Mouse (Mus musculus) ES-Bruce4 (cell line): ENCODE measurements around the gene Setdb1. TPM values are rescaled to one million over a fixed set of nuclear protein-coding genes. Genes with fewer than 3 reads are reported as not detected.
"Not testable (repeated sequence)": the region's sequence is repeated elsewhere in the genome, so short reads cannot be mapped to it uniquely, and the experiment has no call there.

Source experiments
- H3K27ac ChIP-seq: 2 replicates; pipeline ENCODE4 v1.5.1; 2012; ENCODE audit warnings: low read length, inconsistent platforms; ENCODE audit not compliant: insufficient read depth
- H3K27me3 ChIP-seq: 2 replicates; pipeline ENCODE4 v1.6.1; 2012; ENCODE audit warnings: mild to moderate bottlenecking, low read length, inconsistent platforms; ENCODE audit not compliant: control insufficient read depth, poor library complexity, insufficient read depth, severe bottlenecking
- H3K36me3 ChIP-seq: 2 replicates; pipeline ENCODE4 v1.6.1; 2012; ENCODE audit warnings: inconsistent platforms, mild to moderate bottlenecking, low read length, moderate library complexity; ENCODE audit not compliant: control insufficient read depth, poor library complexity, insufficient read depth, severe bottlenecking
- H3K4me1 ChIP-seq: one replicate; pipeline ENCODE4 v1.8.1; 2011; ENCODE audit warnings: low read length; ENCODE audit not compliant: control insufficient read depth, insufficient read depth
- H3K4me3 ChIP-seq: 2 replicates; pipeline ENCODE4 v1.5.1; 2011; ENCODE audit warnings: low read depth, mild to moderate bottlenecking, low read length
- H3K9ac ChIP-seq: 2 replicates; pipeline ENCODE4 v1.6.1; 2012; ENCODE audit warnings: low read depth, mild to moderate bottlenecking, inconsistent platforms; ENCODE audit not compliant: poor library complexity, severe bottlenecking
- H3K9me3 ChIP-seq: replicated peaks from 2 replicates; pipeline ENCODE4 v1.6.1; 2012; ENCODE audit warnings: mild to moderate bottlenecking, low read length, inconsistent platforms; ENCODE audit not compliant: control insufficient read depth, poor library complexity, insufficient read depth, severe bottlenecking
- CTCF ChIP-seq: IDR thresholded peaks from one replicate; pipeline ENCODE4 v1.8.1; 2011; ENCODE audit warnings: low read depth, low read length
- EP300 ChIP-seq: IDR thresholded peaks from 2 replicates; pipeline ENCODE4 v1.6.1; 2011; ENCODE audit warnings: low read depth, low read length; ENCODE audit not compliant: insufficient read depth
- POLR2A ChIP-seq: IDR thresholded peaks from one replicate; pipeline ENCODE4 v1.8.1; 2011; ENCODE audit warnings: low read length; ENCODE audit not compliant: insufficient read depth
- polyA plus RNA-seq: library from polyadenylated mRNA; stranded (reverse); fragments of >200 nt; gene quantifications from 2 replicates; pipeline ENCODE4 v1.2.4, GENCODE M21; 2011; ENCODE audit warnings: low read depth; ENCODE audit not compliant: missing spikeins, insufficient read depth, insufficient read length

The Setdb1 gene
- polyA plus RNA-seq = 67.9 and 73.3 TPM in 2 replicates

DNA sequence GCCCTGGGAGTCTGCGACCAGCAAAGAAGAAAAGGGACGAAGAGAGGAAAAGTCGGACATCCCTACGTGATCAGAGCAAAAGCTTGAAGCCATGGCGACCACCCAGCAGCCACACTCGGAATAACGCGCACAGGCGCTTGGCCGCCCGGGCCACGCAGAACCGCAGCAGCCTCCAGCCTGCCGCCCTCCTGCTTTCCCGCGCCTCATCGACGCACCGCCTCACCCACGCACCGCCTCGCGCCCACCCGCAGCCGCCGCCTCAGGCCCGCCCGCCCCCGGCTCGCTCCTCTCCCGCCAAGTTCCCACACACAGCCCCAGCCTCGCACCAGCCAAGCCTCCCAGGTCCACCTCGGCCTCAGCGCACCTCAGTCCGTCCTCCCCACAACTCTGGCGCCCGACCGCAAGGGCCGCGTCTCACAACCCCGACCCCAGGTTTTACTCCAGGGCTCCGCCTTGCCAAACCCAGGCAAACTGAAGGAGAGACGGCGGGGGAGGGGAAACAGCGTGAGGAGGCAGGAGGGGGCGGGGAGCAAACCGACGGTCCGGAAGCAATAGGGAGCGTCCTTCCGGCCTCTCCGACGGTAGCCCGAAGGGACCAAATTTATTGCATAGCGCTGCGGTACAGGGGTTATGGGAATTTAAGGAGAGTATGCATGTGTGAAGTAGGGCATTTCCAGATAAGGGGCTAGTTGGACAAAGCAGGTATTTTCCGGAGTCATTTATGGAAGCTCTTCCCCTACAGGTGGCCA lies at the start of gene Setdb1:
Setdb1 (minus strand) TSS at position 502 of the 749 bp plus-strand sequence.
- not testable (repeated sequence) for H3K27me3 ChIP-seq, H3K4me1 ChIP-seq, H3K9me3 ChIP-seq
- Histone ChIP-seq H3K9ac (peak within 1 kb of the TSS; percentile 86), H3K27ac (peak within 1 kb of the TSS; percentile 3; the same call in 1 of the 2 replicates), H3K4me3 (peak within 1 kb of the TSS; percentile 98), H3K36me3 (peaks cover 20% of the 10 kb centered on the region)
- TF ChIP-seq EP300 = 0 out of 2 replicates have a peak, but pooled peaks have one; percentile 43

DNA sequence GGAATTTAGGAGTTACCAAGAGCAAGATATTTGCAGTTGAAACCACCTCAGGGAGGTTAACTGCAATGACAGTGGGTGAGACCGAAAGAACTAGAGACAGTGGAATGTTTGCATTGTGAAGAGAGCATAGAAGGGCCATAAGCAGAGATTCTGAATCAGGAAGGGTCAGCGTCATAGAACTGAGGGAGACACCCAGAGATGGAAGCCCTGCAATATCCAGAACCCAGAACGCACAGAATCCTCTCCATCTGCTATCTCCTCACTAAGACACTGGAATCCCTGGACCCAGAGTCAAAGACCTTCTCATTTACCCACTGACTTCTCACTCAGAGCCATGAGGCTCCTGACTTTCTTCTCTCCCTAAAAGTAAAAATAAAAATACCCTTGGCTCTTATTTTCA lies 45.7 kb upstream of the Setdb1 start, which contains the start of gene 4930558C23Rik:
4930558C23Rik (minus strand) TSS at position 101 of the 400 bp plus-strand sequence.
- no peaks in the 10 kb centered on the region; the same call in 1 of the 2 replicates for H3K9me3 ChIP-seq
- H3K9ac ChIP-seq = no peak within 1 kb of the TSS; the same call in 1 of the 2 replicates
- no peak within 1 kb of the TSS for H3K4me3 ChIP-seq
- peaks cover 8% of the 10 kb centered on the region for H3K4me1 ChIP-seq
- H3K27ac ChIP-seq = peak within 1 kb of the TSS; percentile 94
- TF ChIP-seq CTCF (no peak), EP300 (no peak), POLR2A (no peak)
- no peaks in the 10 kb centered on the region for H3K36me3 ChIP-seq
- no peaks in the 10 kb centered on the region for H3K27me3 ChIP-seq

DNA sequence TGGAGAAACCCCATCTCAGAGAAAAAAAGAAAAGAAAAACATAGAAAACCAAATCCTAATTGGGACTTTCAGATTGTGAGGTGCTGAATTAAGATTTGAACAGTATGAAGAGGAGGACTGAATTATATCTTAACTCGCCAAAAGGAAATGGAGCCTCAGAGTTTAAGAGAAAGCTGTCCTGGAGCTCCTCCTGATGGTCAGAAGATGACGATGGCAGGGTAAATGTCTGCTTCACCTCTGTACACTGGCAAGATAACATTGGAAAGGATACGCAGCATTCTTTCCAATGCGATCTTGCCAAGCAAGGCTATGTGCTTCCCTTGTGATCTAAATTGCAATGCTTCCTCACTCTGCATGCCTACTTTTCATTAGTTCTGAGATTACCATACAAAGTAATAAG lies 37.4 kb upstream of the Setdb1 start:
- H3K9me3 ChIP-seq = peaks cover 8% of the 10 kb centered on the region
- no peaks in the 10 kb centered on the region; the same call in 1 of the 2 replicates for H3K27me3 ChIP-seq
- no peak for TF ChIP-seq CTCF
- no peak for TF ChIP-seq EP300
- TF ChIP-seq POLR2A = no peak
- no peaks in the 10 kb centered on the region for H3K36me3 ChIP-seq
- no peaks in the 10 kb centered on the region for H3K4me1 ChIP-seq
- no peak overlapping the region for H3K9ac ChIP-seq
- H3K27ac ChIP-seq = no peak overlapping the region
- no peak overlapping the region for H3K4me3 ChIP-seq

DNA sequence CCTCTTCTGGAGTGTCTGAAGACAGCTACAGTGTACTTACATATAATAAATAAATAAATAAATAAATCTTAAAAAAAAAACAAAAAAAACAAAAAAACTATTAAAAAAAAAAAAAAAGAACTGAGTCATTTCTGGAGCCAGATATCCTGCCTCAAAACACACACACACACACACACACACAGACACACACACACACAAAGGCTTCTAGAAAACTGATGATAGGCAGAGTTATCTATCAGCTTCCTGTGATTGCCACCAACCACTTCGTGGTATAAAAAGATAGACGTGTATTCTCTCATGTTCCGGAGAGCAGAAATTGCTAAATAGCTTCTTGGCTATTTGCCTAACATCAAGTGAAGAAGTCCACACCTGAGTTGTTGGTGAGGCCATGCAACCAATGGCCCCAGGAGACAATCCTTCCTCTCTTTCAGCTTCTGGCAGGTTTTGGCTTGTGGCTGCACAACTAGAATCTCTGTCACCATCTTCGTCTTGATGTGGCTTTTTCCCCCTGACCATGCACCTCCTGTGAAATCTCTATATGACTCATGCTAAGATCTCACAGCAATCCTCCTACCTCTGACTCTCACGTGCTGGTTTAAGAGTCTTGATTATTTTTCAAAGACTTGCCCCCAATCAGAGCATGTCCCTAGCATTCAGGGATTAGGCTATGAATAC lies 28.5 kb upstream of the Setdb1 start:
- H3K9ac ChIP-seq = no peak overlapping the region
- no peaks in the 10 kb centered on the region for H3K27me3 ChIP-seq
- no peak overlapping the region for H3K4me3 ChIP-seq
- no peaks in the 10 kb centered on the region for H3K4me1 ChIP-seq
- no peak overlapping the region for H3K27ac ChIP-seq
- no peak for TF ChIP-seq POLR2A
- TF ChIP-seq CTCF = no peak
- no peak for TF ChIP-seq EP300
- no peaks in the 10 kb centered on the region for H3K36me3 ChIP-seq
- peaks cover 5% of the 10 kb centered on the region; the same call in 1 of the 2 replicates for H3K9me3 ChIP-seq

DNA sequence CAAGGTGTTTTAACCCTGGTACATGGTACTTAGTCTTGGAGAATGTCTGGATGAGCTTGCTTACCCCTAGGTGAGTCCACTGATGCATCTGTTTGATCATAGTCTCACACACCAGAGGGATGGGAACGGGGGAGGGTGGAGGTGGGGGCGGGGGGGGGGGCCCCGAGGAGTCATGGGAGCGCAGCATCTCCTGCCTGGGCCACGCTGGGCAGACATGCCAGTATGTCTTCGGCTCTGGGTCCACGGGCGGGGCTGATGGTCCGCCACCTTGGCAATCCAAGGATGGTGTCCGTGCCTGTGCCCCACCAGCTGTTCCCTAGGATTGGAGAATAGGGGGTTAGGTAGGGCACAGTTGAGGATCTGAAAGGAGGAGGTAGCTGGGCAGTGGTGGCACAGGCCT lies 16.2 kb upstream of the Setdb1 start:
- H3K9me3 ChIP-seq = peaks cover 16% of the 10 kb centered on the region
- no peak overlapping the region for H3K9ac ChIP-seq
- no peak overlapping the region for H3K27ac ChIP-seq
- no peak overlapping the region for H3K4me3 ChIP-seq
- H3K27me3 ChIP-seq = no peaks in the 10 kb centered on the region
- H3K36me3 ChIP-seq = no peaks in the 10 kb centered on the region
- TF ChIP-seq CTCF (no peak), POLR2A (no peak), EP300 (no peak)
- H3K4me1 ChIP-seq = no peaks in the 10 kb centered on the region

DNA sequence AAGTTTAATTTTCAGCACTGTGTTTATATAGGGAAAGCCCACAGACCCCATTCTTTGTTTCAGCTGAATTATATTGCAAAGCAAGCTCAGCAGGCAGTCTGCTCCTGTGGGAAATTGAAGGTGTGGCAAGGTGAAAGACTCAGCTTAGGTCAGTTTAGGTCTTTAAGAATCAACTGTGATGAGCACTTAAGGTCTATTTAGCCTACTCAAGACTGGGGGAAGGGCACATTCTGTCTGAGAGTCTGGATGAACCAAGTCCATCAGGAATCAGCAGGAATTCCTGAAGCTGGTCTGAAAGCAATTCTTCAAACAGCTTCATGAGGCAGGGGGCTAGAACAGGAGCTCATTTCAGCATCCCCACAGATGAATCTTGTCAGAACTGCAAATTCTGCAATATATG lies 13.1 kb upstream of the Setdb1 start:
- H3K36me3 ChIP-seq = no peaks in the 10 kb centered on the region
- H3K9me3 ChIP-seq = no peaks in the 10 kb centered on the region; the same call in 1 of the 2 replicates
- no peak overlapping the region for H3K4me3 ChIP-seq
- 0 out of 2 replicates have a peak overlapping the region, but pooled peaks have one; percentile 64 for H3K27ac ChIP-seq
- TF ChIP-seq EP300 (no peak), POLR2A (no peak), CTCF (no peak)
- no peak overlapping the region for H3K9ac ChIP-seq
- no peaks in the 10 kb centered on the region for H3K4me1 ChIP-seq
- H3K27me3 ChIP-seq = no peaks in the 10 kb centered on the region

- not testable (repeated sequence) for H3K27me3 ChIP-seq, H3K4me1 ChIP-seq, H3K27ac ChIP-seq, H3K4me3 ChIP-seq, H3K36me3 ChIP-seq, H3K9ac ChIP-seq, H3K9me3 ChIP-seq
These were observed 3.3 kb upstream of the Setdb1 start for GRCm38 (mm10) chr3:95360276-95360675.
